Mouse (Mus musculus) megakaryocyte, embryonic 14.5 days (primary cell): ENCODE data around the gene Palm.

Experiments used
- FLI1 ChIP-seq: IDR thresholded peaks from 2 replicates; pipeline ENCODE4 v1.6.1; 2012; ENCODE audit warnings: low read length, inconsistent platforms, mixed read lengths
- GATA1 ChIP-seq: IDR thresholded peaks from 3 replicates; pipeline ENCODE4 v1.6.1; 2012; ENCODE audit warnings: mixed read lengths, low read length, inconsistent platforms, borderline replicate concordance

- TF ChIP-seq GATA1 (no peak), FLI1 (no peak)
These were observed 41.5 kb downstream of the Palm start for GRCm38 (mm10) chr10:79834769-79835398.
